Mouse (Mus musculus) limb, embryonic 12.5 days (tissue): ENCODE data around the gene Sucla2. TPM values are rescaled to one million over a fixed set of nuclear protein-coding genes. Genes with fewer than 3 reads are reported as not detected.
"Not testable (repeated sequence)": the region's sequence is repeated elsewhere in the genome, so short reads cannot be mapped to it uniquely, and the experiment has no call there.

Experiments used
- ATAC-seq: fragments of 200-750 bp; cut with Nextera tagmentation; 2 replicates; pipeline ENCODE4 v1.8.0; 2017; ENCODE audit warnings: low read depth, moderate TSS enrichment; ENCODE audit not compliant: insufficient number of reproducible peaks, insufficient read depth, low FRiP score, low TSS enrichment
- H3K27ac ChIP-seq: fragments of 300-500 bp; sonication (generic); 2 replicates; pipeline ENCODE4 v1.5.1; 2016; ENCODE audit warnings: mild to moderate bottlenecking, moderate library complexity
- H3K27me3 ChIP-seq: fragments of 300-500 bp; sonication (generic); 2 replicates; pipeline ENCODE4 v1.6.1; 2016; ENCODE audit warnings: mild to moderate bottlenecking, moderate library complexity
- H3K36me3 ChIP-seq: fragments of 300-500 bp; sonication (generic); 2 replicates; pipeline ENCODE4 v1.6.1; 2016; ENCODE audit warnings: mild to moderate bottlenecking, moderate library complexity
- H3K4me1 ChIP-seq: fragments of 300-500 bp; sonication (generic); replicated peaks from 2 replicates; pipeline ENCODE4 v1.6.1; 2016
- H3K4me2 ChIP-seq: fragments of 300-500 bp; sonication (generic); 2 replicates; pipeline ENCODE4 v1.6.1; 2016; ENCODE audit warnings: mild to moderate bottlenecking, moderate library complexity
- H3K4me3 ChIP-seq: fragments of 300-500 bp; sonication (generic); replicated peaks from 2 replicates; pipeline ENCODE4 v1.5.1; 2016; ENCODE audit warnings: mild to moderate bottlenecking
- H3K9ac ChIP-seq: fragments of 300-500 bp; sonication (generic); replicated peaks from 2 replicates; pipeline ENCODE4 v1.6.1; 2016; ENCODE audit warnings: mild to moderate bottlenecking, moderate library complexity
- H3K9me3 ChIP-seq: fragments of 300-500 bp; sonication (generic); 2 replicates; pipeline ENCODE4 v1.6.1; 2016; ENCODE audit warnings: mild to moderate bottlenecking, moderate library complexity
- WGBS: fragments of 180-500 bp; shearing (Covaris S2); methylation state at CpG from one replicate; pipeline ENCODE4 v1.1.7; 2016; 5-methylcytosine and 5-hydroxymethylcytosine counted together
- polyA plus RNA-seq: library from polyadenylated mRNA; unstranded; fragments of >200 nt; fragmentation: Nextera tagmentation; extraction: Ambion mirVana; gene quantifications from 2 replicates; pipeline ENCODE4 v1.2.1, GENCODE M21; 2016

The Sucla2 gene
- polyA plus RNA-seq, 1 experiment from 2014 or later: 96.4 TPM

- no peaks in the 10 kb centered on the region for H3K9me3 ChIP-seq
- ATAC-seq: peak; percentile 69
- peaks cover 12% of the 10 kb centered on the region for H3K36me3 ChIP-seq
- H3K27ac ChIP-seq: peak overlapping the region; percentile 85
- peaks cover 12% of the 10 kb centered on the region for H3K4me1 ChIP-seq
- H3K27me3 ChIP-seq: no peaks in the 10 kb centered on the region
- H3K4me2 ChIP-seq: peak overlapping the region; percentile 70
- peak overlapping the region; percentile 97 for H3K9ac ChIP-seq
- 2% methylated on average over 10 of the region's 10 CpGs for WGBS
- peak overlapping the region; percentile 94 for H3K4me3 ChIP-seq
Observed at GRCm38 (mm10) chr14:73553122-73553696, 28.1 kb downstream of the Sucla2 start.

- H3K9ac ChIP-seq, H3K4me1 ChIP-seq, H3K4me2 ChIP-seq, H3K4me3 ChIP-seq, H3K27ac ChIP-seq, H3K9me3 ChIP-seq, H3K27me3 ChIP-seq, ATAC-seq: not testable (repeated sequence)
- WGBS: 91% methylated on average over 4 of the region's 4 CpGs
- peaks cover 37% of the 10 kb centered on the region for H3K36me3 ChIP-seq
Observed at GRCm38 (mm10) chr14:73569831-73570230, 44.7 kb downstream of the Sucla2 start.

- Histone ChIP-seq H3K9me3 (no peaks in the 10 kb centered on the region), H3K4me2 (no peak overlapping the region), H3K27me3 (no peaks in the 10 kb centered on the region), H3K4me1 (no peaks in the 10 kb centered on the region), H3K9ac (no peak overlapping the region), H3K36me3 (peaks cover 47% of the 10 kb centered on the region), H3K4me3 (no peak overlapping the region), H3K27ac (no peak overlapping the region)
- no peak for ATAC-seq
- WGBS: 95% methylated on average over 4 of the region's 4 CpGs
Observed at GRCm38 (mm10) chr14:73571143-73571542, 46.0 kb downstream of the Sucla2 start.

- no peak overlapping the region for H3K9ac ChIP-seq
- ATAC-seq: no peak
- H3K27me3 ChIP-seq: no peaks in the 10 kb centered on the region
- 92% methylated on average over 5 of the region's 5 CpGs for WGBS
- peaks cover 50% of the 10 kb centered on the region for H3K36me3 ChIP-seq
- H3K27ac ChIP-seq: no peak overlapping the region
- H3K4me2 ChIP-seq: no peak overlapping the region
- no peaks in the 10 kb centered on the region for H3K9me3 ChIP-seq
- no peak overlapping the region for H3K4me3 ChIP-seq
- H3K4me1 ChIP-seq: no peaks in the 10 kb centered on the region
Observed at GRCm38 (mm10) chr14:73574053-73574452, 48.9 kb downstream of the Sucla2 start.

- Histone ChIP-seq H3K27ac (no peak overlapping the region), H3K4me3 (no peak overlapping the region), H3K36me3 (peaks cover 51% of the 10 kb centered on the region), H3K27me3 (no peaks in the 10 kb centered on the region), H3K4me1 (no peaks in the 10 kb centered on the region), H3K4me2 (no peak overlapping the region), H3K9ac (no peak overlapping the region), H3K9me3 (no peaks in the 10 kb centered on the region)
- ATAC-seq: no peak
Observed at GRCm38 (mm10) chr14:73576336-73576735, 51.2 kb downstream of the Sucla2 start.

- no peaks in the 10 kb centered on the region for H3K27me3 ChIP-seq
- no peaks in the 10 kb centered on the region for H3K4me1 ChIP-seq
- ATAC-seq: no peak
- WGBS: 81% methylated on average over 1 of the region's 1 CpGs
- H3K9me3 ChIP-seq: no peaks in the 10 kb centered on the region
- H3K4me2 ChIP-seq: no peak overlapping the region
- no peak overlapping the region for H3K4me3 ChIP-seq
- no peak overlapping the region for H3K9ac ChIP-seq
- H3K27ac ChIP-seq: no peak overlapping the region
- H3K36me3 ChIP-seq: peaks cover 38% of the 10 kb centered on the region
Observed at GRCm38 (mm10) chr14:73588080-73588479, 63.0 kb downstream of the Sucla2 start.

- ATAC-seq: no peak
- Histone ChIP-seq H3K4me1 (no peaks in the 10 kb centered on the region), H3K9me3 (no peaks in the 10 kb centered on the region), H3K27ac (no peak overlapping the region), H3K4me3 (no peak overlapping the region), H3K36me3 (peaks cover 64% of the 10 kb centered on the region), H3K4me2 (no peak overlapping the region), H3K9ac (no peak overlapping the region), H3K27me3 (no peaks in the 10 kb centered on the region)
- 84% methylated on average over 1 of the region's 1 CpGs for WGBS
Observed at GRCm38 (mm10) chr14:73592166-73592565, 67.0 kb downstream of the Sucla2 start.

- Histone ChIP-seq H3K9ac (no peak overlapping the region), H3K27me3 (no peaks in the 10 kb centered on the region), H3K4me1 (no peaks in the 10 kb centered on the region), H3K36me3 (peaks cover 71% of the 10 kb centered on the region), H3K4me3 (no peak overlapping the region), H3K27ac (no peak overlapping the region), H3K4me2 (no peak overlapping the region), H3K9me3 (peaks cover 3% of the 10 kb centered on the region; the same call in 1 of the 2 replicates)
- no peak for ATAC-seq
- 85% methylated on average over 8 of the region's 8 CpGs for WGBS
Observed at GRCm38 (mm10) chr14:73599720-73600119, 74.6 kb downstream of the Sucla2 start.

GRCm38 (mm10) chr14:73607732-73608131 is 82.6 kb downstream of the Sucla2 start:
- H3K9me3 ChIP-seq: no peaks in the 10 kb centered on the region
- peaks cover 27% of the 10 kb centered on the region for H3K36me3 ChIP-seq
- H3K4me2 ChIP-seq: no peak overlapping the region
- WGBS: 61% methylated on average over 4 of the region's 4 CpGs
- ATAC-seq: no peak
- H3K27ac ChIP-seq: no peak overlapping the region
- H3K27me3 ChIP-seq: no peaks in the 10 kb centered on the region
- no peaks in the 10 kb centered on the region for H3K4me1 ChIP-seq
- H3K4me3 ChIP-seq: no peak overlapping the region
- no peak overlapping the region for H3K9ac ChIP-seq

GRCm38 (mm10) chr14:73608668-73609481 is 83.8 kb downstream of the Sucla2 start:
- H3K4me1 ChIP-seq: no peaks in the 10 kb centered on the region
- H3K9ac ChIP-seq: no peak overlapping the region
- no peak overlapping the region for H3K4me2 ChIP-seq
- H3K27ac ChIP-seq: no peak overlapping the region
- no peaks in the 10 kb centered on the region for H3K9me3 ChIP-seq
- peaks cover 19% of the 10 kb centered on the region for H3K36me3 ChIP-seq
- H3K27me3 ChIP-seq: no peaks in the 10 kb centered on the region
- H3K4me3 ChIP-seq: no peak overlapping the region
- WGBS: 36% methylated on average over 11 of the region's 11 CpGs
- no peak for ATAC-seq

GRCm38 (mm10) chr14:73614961-73615360 is 89.8 kb downstream of the Sucla2 start:
- H3K27ac ChIP-seq, H3K4me2 ChIP-seq, ATAC-seq, H3K9me3 ChIP-seq, H3K27me3 ChIP-seq, H3K4me1 ChIP-seq, H3K9ac ChIP-seq, H3K36me3 ChIP-seq, H3K4me3 ChIP-seq: not testable (repeated sequence)
- 74% methylated on average over 1 of the region's 1 CpGs for WGBS

- no peak overlapping the region for H3K27ac ChIP-seq
- WGBS: 86% methylated on average over 3 of the region's 3 CpGs
- no peak for ATAC-seq
Observed at GRCm38 (mm10) chr14:73620880-73621279, 95.8 kb downstream of the Sucla2 start.

More at GRCm38 (mm10) chr14:73620880-73621279, 95.8 kb downstream of the Sucla2 start:
- no peak overlapping the region for H3K4me2 ChIP-seq
- no peaks in the 10 kb centered on the region for H3K4me1 ChIP-seq
- H3K9me3 ChIP-seq: no peaks in the 10 kb centered on the region
- no peak overlapping the region for H3K4me3 ChIP-seq
- no peak overlapping the region for H3K9ac ChIP-seq
- H3K36me3 ChIP-seq: no peaks in the 10 kb centered on the region
- H3K27me3 ChIP-seq: no peaks in the 10 kb centered on the region
